Mouse (Mus musculus) spleen, postnatal 4 days (tissue): ENCODE data around the gene Ube2a.

Source experiments
- DNase-seq, 2 experiments: peaks; one replicate each; pipeline ENCODE4 v3.0.0; 2022; ENCODE audit warnings: low spot score in 2 of 2

Gene Ube2a

GRCm38 (mm10) chrX:36873765-36874164 is at the start of gene Ube2a, which contains the start of gene C330007P06Rik:
Gene Ube2a (plus strand): TSS chrX:36873900.
Gene C330007P06Rik (minus strand): TSS chrX:36874111.
- DNase-seq = no peak

GRCm38 (mm10) chrX:36823932-36824711 is 49.6 kb upstream of the Ube2a start:
- no peak for DNase-seq

- DNase-seq = no peak
Observed at GRCm38 (mm10) chrX:36825032-36825431, 48.7 kb upstream of the Ube2a start.

GRCm38 (mm10) chrX:36826873-36827272 is 46.8 kb upstream of the Ube2a start:
- DNase-seq = no peak

- no peak for DNase-seq
Observed at GRCm38 (mm10) chrX:36830271-36830670, 43.4 kb upstream of the Ube2a start.

- no peak for DNase-seq
Observed at GRCm38 (mm10) chrX:36831632-36832031, 42.1 kb upstream of the Ube2a start.

- DNase-seq = peak; percentile 68 to 88
Observed at GRCm38 (mm10) chrX:36833397-36834084, 40.2 kb upstream of the Ube2a start.

GRCm38 (mm10) chrX:36837069-36837676 is 36.5 kb upstream of the Ube2a start:
- DNase-seq = no peak

- DNase-seq = no peak
Observed at GRCm38 (mm10) chrX:36839391-36839790, 34.3 kb upstream of the Ube2a start.

- no peak for DNase-seq
Observed at GRCm38 (mm10) chrX:36841698-36842097, 32.0 kb upstream of the Ube2a start.

- no peak for DNase-seq
Observed at GRCm38 (mm10) chrX:36843346-36843990, 30.2 kb upstream of the Ube2a start.

- no peak for DNase-seq
Observed at GRCm38 (mm10) chrX:36847152-36847551, 26.5 kb upstream of the Ube2a start.

- no peak for DNase-seq
Observed at GRCm38 (mm10) chrX:36852631-36853030, 21.1 kb upstream of the Ube2a start.

- peak; percentile 76 to 81 for DNase-seq
Observed at GRCm38 (mm10) chrX:36863766-36864608, 9.7 kb upstream of the Ube2a start.

GRCm38 (mm10) chrX:36864609-36865328 is 8.9 kb upstream of the Ube2a start:
- DNase-seq = peak in 1 of 2 experiments; percentile 42

GRCm38 (mm10) chrX:36870372-36870771 is 3.3 kb upstream of the Ube2a start:
- DNase-seq = no peak

GRCm38 (mm10) chrX:36874178-36874696 is 537 bp downstream of the Ube2a start:
- peak; percentile 91 to 96 for DNase-seq

GRCm38 (mm10) chrX:36874704-36875128 is 1.0 kb downstream of the Ube2a start:
- peak; percentile 27 to 71 for DNase-seq

- peak; percentile 20 to 67 for DNase-seq
Observed at GRCm38 (mm10) chrX:36884719-36885118, 11.0 kb downstream of the Ube2a start.

- DNase-seq = peak in 1 of 2 experiments; percentile 13
Observed at GRCm38 (mm10) chrX:36898931-36899330, 25.2 kb downstream of the Ube2a start.
